ENCODE assay signal across 25 mouse cellular contexts in genomic region chr17:74440486-74440885, GRCm38 (mm10). TPM values are rescaled to one million over a fixed set of nuclear protein-coding genes. Genes with fewer than 3 reads are reported as not detected.
DNase-seq lines count a peak whose midpoint lies in the region; ATAC-seq and TF ChIP-seq lines count a peak whose summit lies in the region.
"Had no signal": no experiment of that assay in that cellular context is flagged by ENCODE, and none has a peak within 500 bp of the region (broad histone marks: within the 10 kb centered on the region; RNA-seq: fewer than 3 reads in every experiment).

No protein-coding gene starts in this region.

- H3K27me3 ChIP-seq in spleen, adult 2 months (ENCODE audit: control insufficient read depth, insufficient read depth, low read length), result no peaks in the 10 kb centered on the region
- H3K27me3 ChIP-seq: embryonic facial prominence, embryonic 13.5 days; hindbrain, embryonic 12.5 days; kidney, embryonic 15.5 days; limb, embryonic 12.5 days; liver, embryonic 15.5 days; stomach, embryonic 15.5 days had no signal

- TF ChIP-seq CTCF in spleen, adult 2 months (IDR thresholded peaks at IDR 0.05; ENCODE audit: extremely low read depth, insufficient read depth, insufficient read length, insufficient replicate concordance), result no peak

- H3K4me1 ChIP-seq in spleen, adult 2 months (ENCODE audit: control insufficient read depth, insufficient read depth, insufficient read length), result 0 out of 2 replicates have a peak, but pooled peaks cover 4% of the 10 kb centered on the region
- H3K4me1 ChIP-seq: embryonic facial prominence, embryonic 13.5 days; heart, embryonic 10.5 days; hindbrain, embryonic 12.5 days; kidney, embryonic 15.5 days; limb, embryonic 12.5 days; liver, embryonic 15.5 days; midbrain, embryonic 10.5 days; stomach, embryonic 15.5 days had no signal

- peak overlapping the region; percentile 18; the same call in 1 of the 2 replicates for H3K27ac ChIP-seq in spleen, adult 2 months (ENCODE audit: insufficient read depth, low read length)
- peak overlapping the region; percentile 32 for H3K27ac ChIP-seq in macrophage
- H3K27ac ChIP-seq: embryonic facial prominence, embryonic 13.5 days; heart, embryonic 10.5 days; hindbrain, embryonic 12.5 days; kidney, embryonic 15.5 days; limb, embryonic 12.5 days; liver, embryonic 15.5 days; midbrain, embryonic 10.5 days; stomach, embryonic 15.5 days had no signal

- ATAC-seq in cerebellum, adult (ENCODE audit: insufficient number of reproducible peaks, low FRiP score, low TSS enrichment), result no peak
- ATAC-seq: CD4-positive, CD25-positive, alpha-beta regulatory T cell, adult 4 months; forebrain, embryonic 14.5 days; intestine, embryonic 16.5 days had no signal

- no peak for TF ChIP-seq POLR2A in spleen, adult 2 months (IDR thresholded peaks at IDR 0.05; ENCODE audit: low read depth, low read length)

- no peak overlapping the region for H3K4me3 ChIP-seq in spleen, adult 2 months (ENCODE audit: extremely low read depth, insufficient read depth, insufficient read length)
- no peak overlapping the region for H3K4me3 ChIP-seq in macrophage (ENCODE audit: inconsistent target)
- H3K4me3 ChIP-seq: embryonic facial prominence, embryonic 13.5 days; heart, embryonic 10.5 days; hindbrain, embryonic 12.5 days; kidney, embryonic 15.5 days; limb, embryonic 12.5 days; liver, embryonic 15.5 days; midbrain, embryonic 10.5 days; stomach, embryonic 15.5 days had no signal

- H3K79me2 ChIP-seq in macrophage (ENCODE audit: inconsistent target), result no peaks in the 10 kb centered on the region

- H3K36me3 ChIP-seq in spleen, adult 2 months (ENCODE audit: control insufficient read depth, insufficient read depth, low read length), result peaks cover 1% of the 10 kb centered on the region; the same call in 1 of the 2 replicates
- peaks cover 24% of the 10 kb centered on the region for H3K36me3 ChIP-seq in macrophage (ENCODE audit: inconsistent target)
- H3K36me3 ChIP-seq: embryonic facial prominence, embryonic 13.5 days; G1E; heart, embryonic 10.5 days; hindbrain, embryonic 12.5 days; kidney, embryonic 15.5 days; limb, embryonic 12.5 days; liver, embryonic 15.5 days; midbrain, embryonic 10.5 days; stomach, embryonic 15.5 days had no signal

- peak in 1 of 2 experiments; percentile 25 for DNase-seq in spleen, adult 2 months (ENCODE audit: low read depth in 1 of 2, low spot score in 2 of 2)
- no peak for DNase-seq in spleen, postnatal 14 days (ENCODE audit: low spot score in 2 of 2)
- DNase-seq in MEL-GATA-1-ER (ENCODE audit: extremely low read depth, low read depth), result peak; percentile 51
- no peak for DNase-seq in thymus, adult 18-20 months
- no peak for DNase-seq in urinary bladder, postnatal 25 days (ENCODE audit: low spot score)
- DNase-seq: cerebellum, adult 9-11 months; gastrocnemius, postnatal 14 days; kidney, postnatal 4 days; lung, postnatal 14 days; right cerebral cortex, adult 18-20 months; thymus, adult 2 months had no signal

- WGBS in spleen, adult 2 months, result 10% methylated on average over 5 of the region's 5 CpGs
- WGBS in macrophage (ENCODE audit: missing documents), result 8% methylated on average over 5 of the region's 5 CpGs

RNA-seq across cellular contexts. Expression of gene Nlrc4, which starts 18.5 kb away (rescaled TPM):
- 1.4 and 2.0 TPM in 2 replicates for polyA plus RNA-seq in spleen, adult 2 months (2012; rRNA removed)
- total RNA-seq in macrophage (2018; cell fraction: chromatin; rRNA removed), result 10 to 100 TPM in 25 of 26 experiments, 1 to 10 TPM in 1; 7.0 to 64.3 (median 34.6) TPM
- 1 to 10 TPM; 4.9 to 9.3 (median 6.7) TPM for total RNA-seq in macrophage (2018; cell fraction: cytosol; rRNA removed)
- 10 to 100 TPM in 24 of 26 experiments, 1 to 10 TPM in 2; 9.2 to 49.4 (median 21.9) TPM for total RNA-seq in macrophage (2018; cell fraction: nucleus; rRNA removed)
- 5.8 to 7.9 TPM (median 5.9 TPM) in 3 replicates for polyA plus RNA-seq in macrophage (2018)

RNA-seq across cellular contexts. Expression of gene Slc30a6, which starts 45.1 kb away (rescaled TPM):
- polyA plus RNA-seq in spleen, adult 2 months (2012; rRNA removed), result 9.5 and 10.1 TPM in 2 replicates
- total RNA-seq in macrophage (2018; cell fraction: chromatin; rRNA removed), result 100 to 1,000 TPM in 1 of 26 experiments, 10 to 100 TPM in 25; 29.3 to 100 (median 57.0) TPM
- total RNA-seq in macrophage (2018; cell fraction: cytosol; rRNA removed), result 10 to 100 TPM; 10.6 to 22.9 (median 13.6) TPM
- total RNA-seq in macrophage (2018; cell fraction: nucleus; rRNA removed), result 10 to 100 TPM; 24.1 to 59.8 (median 33.6) TPM
- polyA plus RNA-seq in macrophage (2018), result 11.1 to 14.4 TPM (median 14.3 TPM) in 3 replicates

RNA-seq across cellular contexts. Expression of gene Yipf4, which starts 48.8 kb away (rescaled TPM):
- polyA plus RNA-seq in spleen, adult 2 months (2012; rRNA removed), result 35.8 and 119 TPM in 2 replicates
- total RNA-seq in macrophage (2018; cell fraction: chromatin; rRNA removed), result 10 to 100 TPM in 11 of 26 experiments, 1 to 10 TPM in 15; 4.7 to 21.9 (median 9.5) TPM
- total RNA-seq in macrophage (2018; cell fraction: cytosol; rRNA removed), result 10 to 100 TPM; 34.2 to 57.1 (median 44.9) TPM
- total RNA-seq in macrophage (2018; cell fraction: nucleus; rRNA removed), result 10 to 100 TPM; 11.8 to 47.0 (median 25.9) TPM
- polyA plus RNA-seq in macrophage (2018), result 33.6 to 50.1 TPM (median 43.6 TPM) in 3 replicates
